Mouse (Mus musculus) embryonic fibroblast, embryonic 13.5 days (primary cell): ENCODE measurements around the gene Otub1. TPM values are rescaled to one million over a fixed set of nuclear protein-coding genes. Genes with fewer than 3 reads are reported as not detected.

Source experiments
- H3K27ac ChIP-seq: 2 replicates; pipeline ENCODE4 v1.5.1; 2012; ENCODE audit warnings: low read length, control low read depth, inconsistent platforms; ENCODE audit not compliant: insufficient read depth
- H3K4me1 ChIP-seq: 2 replicates; pipeline ENCODE4 v1.6.1; 2011; ENCODE audit warnings: low read length; ENCODE audit not compliant: control insufficient read depth, insufficient read depth
- H3K4me3 ChIP-seq: 2 replicates; pipeline ENCODE4 v1.5.1; 2011; ENCODE audit warnings: mild to moderate bottlenecking, control low read depth, low read length; ENCODE audit not compliant: insufficient read depth
- CTCF ChIP-seq: IDR thresholded peaks from 2 replicates; pipeline ENCODE4 v1.5.1; 2011; ENCODE audit warnings: mild to moderate bottlenecking, control low read depth, low read length, moderate library complexity, borderline replicate concordance; ENCODE audit not compliant: insufficient read depth
- POLR2A ChIP-seq: IDR thresholded peaks from 2 replicates; pipeline ENCODE4 v1.6.1; 2011; ENCODE audit warnings: low read depth, mild to moderate bottlenecking, control low read depth, low read length, moderate library complexity
- polyA plus RNA-seq: library from polyadenylated mRNA; stranded (reverse); fragments of >200 nt; gene quantifications from 2 replicates; pipeline ENCODE4 v1.2.4, GENCODE M21; 2011; ENCODE audit warnings: low read depth; ENCODE audit not compliant: missing spikeins, insufficient read length

Otub1 gene
- polyA plus RNA-seq, 1 experiment: 116 TPM

- H3K4me3 ChIP-seq: no peak overlapping the region
- H3K4me1 ChIP-seq: peaks cover 15% of the 10 kb centered on the region
- no peak overlapping the region for H3K27ac ChIP-seq
- TF ChIP-seq CTCF (no peak), POLR2A (no peak)
Measured at GRCm38 (mm10) chr19:7178841-7179452, 27.2 kb downstream of the Otub1 start.

DNA sequence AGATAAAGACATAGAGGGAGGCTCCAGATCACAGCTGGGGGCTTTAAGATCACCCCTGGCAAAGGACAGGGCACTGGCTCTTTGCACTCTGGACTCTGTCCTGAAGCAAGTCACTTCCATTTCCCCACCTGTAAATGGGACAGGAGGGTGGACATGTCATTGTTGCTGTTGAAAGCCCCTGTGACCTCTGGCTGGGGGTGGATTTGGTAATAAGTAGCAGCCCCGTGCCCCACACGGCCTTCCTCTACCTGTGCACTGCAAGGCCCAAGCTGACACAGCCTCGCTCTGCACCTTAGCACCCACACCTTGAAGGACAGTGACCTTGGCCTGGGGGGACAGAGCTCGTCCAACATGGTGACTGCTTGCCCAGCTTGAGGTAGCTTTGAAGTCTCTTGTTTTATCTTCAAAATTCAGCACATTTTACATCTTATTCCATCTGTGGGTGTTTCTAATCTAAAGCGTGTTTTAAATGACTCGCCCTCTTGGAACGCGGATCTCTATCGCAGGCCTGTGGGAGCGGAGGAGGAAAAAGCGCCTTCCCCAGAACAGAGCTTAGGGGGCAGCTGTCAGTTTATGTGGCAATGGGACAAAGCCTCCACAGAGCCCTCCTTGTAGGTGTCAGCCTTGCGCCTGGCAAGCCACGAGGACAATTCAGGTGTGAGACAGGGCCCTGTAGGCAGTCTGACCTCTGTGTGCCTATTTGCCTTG, 28.2 kb downstream of the Otub1 start:
- Histone ChIP-seq H3K27ac (no peak overlapping the region), H3K4me3 (no peak overlapping the region), H3K4me1 (peaks cover 15% of the 10 kb centered on the region)
- TF ChIP-seq CTCF (no peak), POLR2A (no peak)

- Histone ChIP-seq H3K4me1 (peaks cover 15% of the 10 kb centered on the region), H3K4me3 (no peak overlapping the region), H3K27ac (no peak overlapping the region)
- TF ChIP-seq POLR2A: no peak
- no peak for TF ChIP-seq CTCF
Measured at GRCm38 (mm10) chr19:7176041-7176696, 29.9 kb downstream of the Otub1 start.

DNA sequence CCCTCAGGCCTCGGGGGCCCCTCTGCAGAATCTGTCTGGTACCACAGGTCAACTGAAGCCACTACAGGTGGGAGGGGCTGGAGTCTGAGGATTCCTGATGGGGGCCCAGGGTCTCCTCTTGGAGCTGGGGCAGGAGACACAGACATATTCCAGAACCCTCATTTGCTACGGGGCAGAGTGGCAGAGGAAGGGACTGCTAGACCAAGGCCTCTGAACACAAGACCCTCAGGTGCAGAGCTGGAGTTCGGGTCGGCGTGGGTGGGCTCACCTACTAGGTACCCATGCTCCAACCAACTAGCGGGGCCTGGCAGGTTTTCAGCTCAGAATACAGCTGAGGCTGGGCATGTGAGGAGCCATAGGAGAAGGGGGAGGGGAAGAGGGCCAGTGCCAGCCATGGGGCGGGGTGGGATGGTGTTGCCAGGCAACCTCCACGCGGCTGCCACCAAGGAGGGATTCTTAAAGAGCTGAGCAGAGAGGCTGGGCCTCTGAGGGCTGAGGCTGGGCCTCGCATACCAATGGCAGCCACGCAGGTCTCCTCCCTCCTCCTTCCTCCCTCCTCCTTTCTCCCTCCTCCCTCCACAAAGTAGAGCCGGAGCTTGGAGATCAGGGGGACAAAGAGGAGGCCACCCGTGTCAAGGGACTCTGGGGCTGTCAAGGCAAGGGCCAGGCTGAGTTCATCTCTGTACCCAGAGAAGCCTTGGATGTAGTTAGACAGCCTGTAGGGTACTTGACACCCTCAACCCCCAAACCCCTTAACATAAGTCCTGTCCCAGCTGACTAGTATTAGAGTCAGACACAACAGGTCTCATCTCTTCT, 33.9 kb downstream of the Otub1 start:
- no peaks in the 10 kb centered on the region for H3K4me1 ChIP-seq
- TF ChIP-seq CTCF (no peak), POLR2A (no peak)
- H3K4me3 ChIP-seq: no peak overlapping the region
- no peak overlapping the region for H3K27ac ChIP-seq

DNA sequence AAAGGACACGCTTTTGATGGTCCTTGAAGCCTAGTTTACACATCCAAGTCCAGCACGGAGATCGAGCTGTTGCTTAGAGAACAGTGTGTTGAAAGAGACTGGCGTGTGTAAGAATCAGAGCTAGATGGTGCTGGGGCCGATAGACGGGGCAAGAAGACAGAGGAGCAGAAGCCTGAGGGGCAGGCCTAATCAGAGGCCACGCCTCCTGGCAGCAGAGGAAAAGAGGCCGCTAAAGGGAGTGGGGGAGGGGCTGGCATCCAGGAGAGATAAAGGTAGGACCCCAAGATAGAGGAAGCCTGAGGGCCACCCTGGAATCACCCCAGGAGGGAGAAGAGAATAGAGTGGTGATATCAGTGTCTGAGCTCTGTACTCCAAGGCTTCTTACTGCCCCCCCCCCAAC, 34.7 kb downstream of the Otub1 start:
- Histone ChIP-seq H3K4me3 (no peak overlapping the region), H3K4me1 (no peaks in the 10 kb centered on the region), H3K27ac (no peak overlapping the region)
- no peak for TF ChIP-seq CTCF
- no peak for TF ChIP-seq POLR2A

DNA sequence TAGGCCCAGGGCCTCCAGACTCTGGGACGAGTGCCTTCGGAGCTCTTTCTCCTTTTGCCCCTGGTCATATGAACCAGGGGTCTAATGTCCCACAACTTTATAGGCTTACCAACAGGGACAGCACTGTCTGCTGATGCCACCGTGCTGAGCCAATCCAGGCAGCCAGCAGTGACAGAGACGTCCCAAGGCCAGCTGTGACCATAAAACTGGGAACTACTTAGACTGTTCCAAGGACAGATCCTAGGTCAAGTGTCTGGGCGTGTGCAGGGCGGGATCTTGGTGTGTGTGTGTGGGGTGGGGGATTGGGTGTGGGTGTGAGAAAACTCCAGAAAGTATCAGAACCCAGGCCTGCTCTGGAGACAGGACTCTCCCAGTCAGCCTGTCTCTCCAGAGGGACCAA, 35.2 kb downstream of the Otub1 start:
- H3K4me1 ChIP-seq: no peaks in the 10 kb centered on the region
- TF ChIP-seq CTCF (no peak), POLR2A (no peak)
- H3K27ac ChIP-seq: no peak overlapping the region
- no peak overlapping the region for H3K4me3 ChIP-seq

- Histone ChIP-seq H3K4me3 (no peak overlapping the region), H3K4me1 (no peaks in the 10 kb centered on the region), H3K27ac (no peak overlapping the region)
- no peak for TF ChIP-seq CTCF
- TF ChIP-seq POLR2A: no peak
Measured at GRCm38 (mm10) chr19:7168423-7168822, 37.7 kb downstream of the Otub1 start.

DNA sequence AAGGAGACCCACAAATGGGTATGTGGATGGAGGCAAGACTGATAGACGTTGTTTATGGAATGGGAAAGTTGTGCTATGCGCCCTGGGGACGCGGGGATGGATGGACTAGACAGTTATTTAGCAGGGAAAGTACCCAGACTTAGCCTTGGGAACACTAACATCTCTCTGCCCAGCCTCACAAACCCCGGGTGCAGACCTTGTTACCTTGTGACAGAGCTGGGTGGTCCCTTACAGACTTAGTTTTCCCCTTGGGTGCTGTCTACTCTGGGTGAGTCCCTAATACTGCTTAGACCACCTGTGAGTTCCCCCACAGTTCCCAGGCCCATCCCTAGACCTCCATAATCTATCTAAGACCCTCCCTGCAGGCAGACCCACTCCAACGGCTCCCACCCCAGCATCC, 39.3 kb downstream of the Otub1 start:
- Histone ChIP-seq H3K4me1 (no peaks in the 10 kb centered on the region), H3K27ac (no peak overlapping the region), H3K4me3 (no peak overlapping the region)
- TF ChIP-seq CTCF (no peak), POLR2A (no peak)

- TF ChIP-seq CTCF (no peak), POLR2A (no peak)
- Histone ChIP-seq H3K27ac (no peak overlapping the region), H3K4me1 (no peaks in the 10 kb centered on the region), H3K4me3 (peak overlapping the region; percentile 5; the same call in 1 of the 2 replicates)
Measured at GRCm38 (mm10) chr19:7166200-7166711, 39.9 kb downstream of the Otub1 start.

DNA sequence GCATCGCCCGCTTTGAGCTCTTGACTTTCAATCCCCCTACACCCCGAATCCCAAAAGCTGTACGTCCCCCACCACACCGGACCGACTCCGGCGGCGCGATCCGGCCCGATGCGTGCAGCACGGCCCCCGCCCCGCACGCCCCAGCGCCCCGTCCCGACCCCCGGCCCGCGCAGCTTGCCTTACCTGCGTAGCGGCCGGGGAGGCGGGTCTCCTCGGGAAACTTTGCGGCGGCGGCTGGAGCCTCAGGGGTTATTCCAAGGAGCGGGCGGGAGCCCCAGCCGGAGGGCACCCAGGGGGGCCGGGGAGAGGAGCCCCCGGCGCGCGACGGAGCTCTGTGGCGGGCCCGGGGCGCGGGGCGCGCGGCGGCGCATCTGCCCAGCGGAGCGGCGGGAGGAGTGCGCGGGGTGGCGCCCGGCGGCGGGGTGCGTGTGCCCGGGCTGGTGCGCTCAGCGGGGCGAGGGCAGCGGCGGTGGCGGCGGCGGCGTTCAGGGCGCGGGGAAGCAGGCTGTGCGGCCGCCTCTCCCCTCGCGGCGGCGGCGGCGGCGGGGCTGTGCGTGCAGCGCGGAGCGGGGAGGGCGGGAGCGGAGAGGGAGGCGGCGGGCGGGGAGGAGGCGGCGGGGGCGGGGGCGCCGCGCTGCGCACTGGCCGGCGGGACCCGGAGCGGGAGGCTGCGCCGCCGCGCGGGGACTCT, 40.5 kb downstream of the Otub1 start:
- TF ChIP-seq CTCF: no peak
- TF ChIP-seq POLR2A: no peak
- peak overlapping the region; percentile 38 for H3K4me3 ChIP-seq
- H3K27ac ChIP-seq: no peak overlapping the region
- H3K4me1 ChIP-seq: no peaks in the 10 kb centered on the region
